ENCODE assay signal across 16 mouse cellular contexts in the genomic region with DNA sequence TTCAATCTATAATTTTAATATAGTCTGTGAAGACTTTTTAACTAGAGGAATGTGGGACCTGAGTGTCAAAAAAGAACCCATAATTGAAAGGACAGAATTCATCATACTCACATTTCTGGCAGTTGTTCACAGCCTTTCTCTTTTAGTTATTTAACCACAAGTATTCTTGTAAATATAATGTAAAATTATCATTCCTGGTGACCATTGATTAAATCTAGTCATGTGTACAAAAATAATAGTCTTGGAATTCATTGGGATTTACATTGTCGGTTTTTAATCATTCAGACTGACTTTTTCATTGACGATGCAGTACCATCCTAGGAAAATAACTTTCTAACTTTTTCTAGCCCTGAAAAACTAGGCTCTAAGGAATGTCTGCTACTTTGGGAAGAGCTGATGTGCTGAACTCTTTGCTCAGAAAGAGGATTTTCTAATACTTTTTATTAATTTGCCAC.
"Had no signal": no experiment of that assay in that cellular context is flagged by ENCODE, and none has a peak within 500 bp of the region (broad histone marks: within the 10 kb centered on the region; RNA-seq: fewer than 3 reads in every experiment).

A gene (minus strand): TSS at position 405 of the 455 bp plus-strand sequence.

- DNase-seq: cerebellum, adult 9-10 months; cerebellum, adult 9-11 months; cerebellum, postnatal 10 days; cerebellum, postnatal 14 days; cerebellum, postnatal 25 days; cerebellum, postnatal 36 days; embryo, embryonic 11 days; forebrain, postnatal 0 days; gastrocnemius, adult 2 months; gastrocnemius, postnatal 10 days; gastrocnemius, postnatal 14 days; gastrocnemius, postnatal 25 days; gastrocnemius, postnatal 36 days; heart, adult 11 months; heart, adult 18-20 months; heart, adult 2 months had no signal
